Mouse (Mus musculus) forebrain, embryonic 12.5 days (tissue): ENCODE results near the gene Col4a2. TPM values are rescaled to one million over a fixed set of nuclear protein-coding genes. Genes with fewer than 3 reads are reported as not detected.

ENCODE experiments used
- ATAC-seq: fragments of 200-750 bp; cut with Nextera tagmentation; 2 replicates; pipeline ENCODE4 v1.8.0; 2017; ENCODE audit warnings: moderate TSS enrichment; ENCODE audit not compliant: low FRiP score
- H3K27ac ChIP-seq: fragments of 300-500 bp; sonication (generic); 2 replicates; pipeline ENCODE4 v1.5.1; 2016; ENCODE audit warnings: mild to moderate bottlenecking
- H3K27me3 ChIP-seq: fragments of 300-500 bp; sonication (generic); 2 replicates; pipeline ENCODE4 v1.6.1; 2016; ENCODE audit warnings: mild to moderate bottlenecking
- H3K36me3 ChIP-seq: fragments of 300-500 bp; sonication (generic); replicated peaks from 2 replicates; pipeline ENCODE4 v1.6.1; 2016; ENCODE audit warnings: mild to moderate bottlenecking
- H3K4me1 ChIP-seq: fragments of 300-500 bp; sonication (generic); 2 replicates; pipeline ENCODE4 v1.6.1; 2016
- H3K4me2 ChIP-seq: fragments of 300-500 bp; sonication (generic); 2 replicates; pipeline ENCODE4 v1.6.1; 2016; ENCODE audit warnings: mild to moderate bottlenecking, moderate library complexity
- H3K4me3 ChIP-seq: fragments of 300-500 bp; sonication (generic); replicated peaks from 2 replicates; pipeline ENCODE4 v1.5.1; 2016; ENCODE audit warnings: mild to moderate bottlenecking
- H3K9ac ChIP-seq: fragments of 300-500 bp; sonication (generic); 2 replicates; pipeline ENCODE4 v1.6.1; 2016; ENCODE audit warnings: mild to moderate bottlenecking
- H3K9me3 ChIP-seq: fragments of 300-500 bp; sonication (generic); 2 replicates; pipeline ENCODE4 v1.6.1; 2016
- WGBS: fragments of 180-500 bp; shearing (Covaris S2); methylation state at CpG from one replicate; pipeline ENCODE4 v1.1.7; 2016; 5-methylcytosine and 5-hydroxymethylcytosine counted together
- polyA plus RNA-seq: library from polyadenylated mRNA; unstranded; fragments of >200 nt; fragmentation: Nextera tagmentation; extraction: Ambion mirVana; gene quantifications from 2 replicates; pipeline ENCODE4 v1.2.1, GENCODE M21; 2016

Gene Col4a2
- polyA plus RNA-seq, 1 experiment from 2014 or later = 51.3 TPM

GRCm38 (mm10) chr8:11354800-11355451 is 42.3 kb downstream of the Col4a2 start:
- no peaks in the 10 kb centered on the region for H3K9me3 ChIP-seq
- H3K27ac ChIP-seq = no peak overlapping the region
- ATAC-seq = no peak
- WGBS = 90% methylated on average over 8 of the region's 8 CpGs
- H3K4me1 ChIP-seq = no peaks in the 10 kb centered on the region
- no peaks in the 10 kb centered on the region for H3K27me3 ChIP-seq
- no peak overlapping the region for H3K9ac ChIP-seq
- no peak overlapping the region for H3K4me2 ChIP-seq
- no peaks in the 10 kb centered on the region for H3K36me3 ChIP-seq
- no peak overlapping the region for H3K4me3 ChIP-seq

- no peaks in the 10 kb centered on the region for H3K36me3 ChIP-seq
- H3K27ac ChIP-seq = no peak overlapping the region
- ATAC-seq = no peak
- H3K9ac ChIP-seq = no peak overlapping the region
- H3K27me3 ChIP-seq = no peaks in the 10 kb centered on the region
- no peak overlapping the region for H3K4me2 ChIP-seq
- WGBS = 89% methylated on average over 3 of the region's 3 CpGs
- H3K4me1 ChIP-seq = peaks cover 5% of the 10 kb centered on the region; the same call in 1 of the 2 replicates
- no peaks in the 10 kb centered on the region for H3K9me3 ChIP-seq
- no peak overlapping the region for H3K4me3 ChIP-seq
Observed at GRCm38 (mm10) chr8:11355900-11356299, 43.3 kb downstream of the Col4a2 start.

GRCm38 (mm10) chr8:11356776-11357175 is 44.2 kb downstream of the Col4a2 start:
- no peak overlapping the region for H3K4me3 ChIP-seq
- H3K9ac ChIP-seq = no peak overlapping the region
- 85% methylated on average over 8 of the region's 8 CpGs for WGBS
- H3K4me1 ChIP-seq = peaks cover 11% of the 10 kb centered on the region
- no peak overlapping the region for H3K27ac ChIP-seq
- H3K4me2 ChIP-seq = no peak overlapping the region
- no peaks in the 10 kb centered on the region for H3K36me3 ChIP-seq
- no peak for ATAC-seq
- no peaks in the 10 kb centered on the region for H3K27me3 ChIP-seq
- H3K9me3 ChIP-seq = no peaks in the 10 kb centered on the region

GRCm38 (mm10) chr8:11357921-11358436 is 45.4 kb downstream of the Col4a2 start:
- Histone ChIP-seq H3K27me3 (no peaks in the 10 kb centered on the region), H3K9me3 (no peaks in the 10 kb centered on the region), H3K4me2 (no peak overlapping the region), H3K4me3 (no peak overlapping the region), H3K4me1 (peaks cover 23% of the 10 kb centered on the region), H3K36me3 (no peaks in the 10 kb centered on the region), H3K27ac (no peak overlapping the region), H3K9ac (no peak overlapping the region)
- WGBS = 68% methylated on average over 7 of the region's 7 CpGs
- ATAC-seq = no peak

- H3K9me3 ChIP-seq = no peaks in the 10 kb centered on the region
- H3K9ac ChIP-seq = no peak overlapping the region
- no peak overlapping the region for H3K4me3 ChIP-seq
- no peak overlapping the region for H3K4me2 ChIP-seq
- H3K27ac ChIP-seq = no peak overlapping the region
- no peak for ATAC-seq
- no peaks in the 10 kb centered on the region for H3K36me3 ChIP-seq
- H3K27me3 ChIP-seq = no peaks in the 10 kb centered on the region; the same call in 1 of the 2 replicates
- WGBS = 93% methylated on average over 5 of the region's 5 CpGs
- H3K4me1 ChIP-seq = peaks cover 40% of the 10 kb centered on the region
Observed at GRCm38 (mm10) chr8:11359846-11360245, 47.2 kb downstream of the Col4a2 start.

GRCm38 (mm10) chr8:11361546-11362277 is 49.1 kb downstream of the Col4a2 start:
- Histone ChIP-seq H3K4me2 (no peak overlapping the region), H3K9me3 (no peaks in the 10 kb centered on the region), H3K36me3 (no peaks in the 10 kb centered on the region), H3K9ac (no peak overlapping the region), H3K27me3 (no peaks in the 10 kb centered on the region; the same call in 1 of the 2 replicates), H3K27ac (peak overlapping the region; percentile 78), H3K4me1 (peaks cover 40% of the 10 kb centered on the region), H3K4me3 (no peak overlapping the region)
- 57% methylated on average over 9 of the region's 9 CpGs for WGBS
- ATAC-seq = 0 out of 2 replicates have a peak, but pooled peaks have one; percentile 28

GRCm38 (mm10) chr8:11362278-11363214 is 49.9 kb downstream of the Col4a2 start:
- Histone ChIP-seq H3K4me1 (peaks cover 40% of the 10 kb centered on the region), H3K27ac (peak overlapping the region; percentile 78), H3K9me3 (no peaks in the 10 kb centered on the region), H3K9ac (no peak overlapping the region; the same call in 1 of the 2 replicates), H3K27me3 (no peaks in the 10 kb centered on the region; the same call in 1 of the 2 replicates), H3K4me2 (0 out of 2 replicates have a peak overlapping the region, but pooled peaks have one; percentile 15), H3K4me3 (no peak overlapping the region), H3K36me3 (no peaks in the 10 kb centered on the region)
- WGBS = 6% methylated on average over 17 of the region's 17 CpGs
- ATAC-seq = peak; percentile 64; the same call in 1 of the 2 replicates

GRCm38 (mm10) chr8:11363340-11364126 is 50.9 kb downstream of the Col4a2 start:
- no peaks in the 10 kb centered on the region for H3K36me3 ChIP-seq
- no peak overlapping the region for H3K9ac ChIP-seq
- no peaks in the 10 kb centered on the region; the same call in 1 of the 2 replicates for H3K27me3 ChIP-seq
- H3K4me3 ChIP-seq = no peak overlapping the region
- no peaks in the 10 kb centered on the region for H3K9me3 ChIP-seq
- WGBS = 40% methylated on average over 13 of the region's 13 CpGs
- H3K27ac ChIP-seq = peak overlapping the region; percentile 78
- no peak overlapping the region for H3K4me2 ChIP-seq
- H3K4me1 ChIP-seq = peaks cover 40% of the 10 kb centered on the region
- ATAC-seq = no peak

GRCm38 (mm10) chr8:11366251-11366650 is 53.6 kb downstream of the Col4a2 start:
- Histone ChIP-seq H3K9ac (no peak overlapping the region), H3K27ac (no peak overlapping the region), H3K4me2 (no peak overlapping the region), H3K9me3 (no peaks in the 10 kb centered on the region), H3K4me1 (peaks cover 33% of the 10 kb centered on the region), H3K36me3 (no peaks in the 10 kb centered on the region), H3K4me3 (no peak overlapping the region), H3K27me3 (no peaks in the 10 kb centered on the region; the same call in 1 of the 2 replicates)
- WGBS = 86% methylated on average over 5 of the region's 5 CpGs
- ATAC-seq = no peak

GRCm38 (mm10) chr8:11366741-11367140 is 54.1 kb downstream of the Col4a2 start:
- H3K4me1 ChIP-seq = peaks cover 28% of the 10 kb centered on the region
- no peaks in the 10 kb centered on the region for H3K9me3 ChIP-seq
- no peaks in the 10 kb centered on the region for H3K36me3 ChIP-seq
- H3K4me2 ChIP-seq = no peak overlapping the region
- H3K9ac ChIP-seq = no peak overlapping the region
- no peak for ATAC-seq
- no peak overlapping the region for H3K27ac ChIP-seq
- H3K4me3 ChIP-seq = no peak overlapping the region
- no peaks in the 10 kb centered on the region; the same call in 1 of the 2 replicates for H3K27me3 ChIP-seq
- 83% methylated on average over 4 of the region's 4 CpGs for whole genome bisulfite sequencing

GRCm38 (mm10) chr8:11367670-11368069 is 55.1 kb downstream of the Col4a2 start:
- Histone ChIP-seq H3K27ac (no peak overlapping the region), H3K4me3 (no peak overlapping the region), H3K9ac (no peak overlapping the region), H3K4me2 (no peak overlapping the region), H3K9me3 (no peaks in the 10 kb centered on the region), H3K4me1 (peaks cover 19% of the 10 kb centered on the region), H3K36me3 (no peaks in the 10 kb centered on the region), H3K27me3 (no peaks in the 10 kb centered on the region; the same call in 1 of the 2 replicates)
- no peak for ATAC-seq
- WGBS = 74% methylated on average over 5 of the region's 5 CpGs
